Mouse (Mus musculus): ENCODE data around the gene Kcnh7.

Kcnh7 gene

DNA sequence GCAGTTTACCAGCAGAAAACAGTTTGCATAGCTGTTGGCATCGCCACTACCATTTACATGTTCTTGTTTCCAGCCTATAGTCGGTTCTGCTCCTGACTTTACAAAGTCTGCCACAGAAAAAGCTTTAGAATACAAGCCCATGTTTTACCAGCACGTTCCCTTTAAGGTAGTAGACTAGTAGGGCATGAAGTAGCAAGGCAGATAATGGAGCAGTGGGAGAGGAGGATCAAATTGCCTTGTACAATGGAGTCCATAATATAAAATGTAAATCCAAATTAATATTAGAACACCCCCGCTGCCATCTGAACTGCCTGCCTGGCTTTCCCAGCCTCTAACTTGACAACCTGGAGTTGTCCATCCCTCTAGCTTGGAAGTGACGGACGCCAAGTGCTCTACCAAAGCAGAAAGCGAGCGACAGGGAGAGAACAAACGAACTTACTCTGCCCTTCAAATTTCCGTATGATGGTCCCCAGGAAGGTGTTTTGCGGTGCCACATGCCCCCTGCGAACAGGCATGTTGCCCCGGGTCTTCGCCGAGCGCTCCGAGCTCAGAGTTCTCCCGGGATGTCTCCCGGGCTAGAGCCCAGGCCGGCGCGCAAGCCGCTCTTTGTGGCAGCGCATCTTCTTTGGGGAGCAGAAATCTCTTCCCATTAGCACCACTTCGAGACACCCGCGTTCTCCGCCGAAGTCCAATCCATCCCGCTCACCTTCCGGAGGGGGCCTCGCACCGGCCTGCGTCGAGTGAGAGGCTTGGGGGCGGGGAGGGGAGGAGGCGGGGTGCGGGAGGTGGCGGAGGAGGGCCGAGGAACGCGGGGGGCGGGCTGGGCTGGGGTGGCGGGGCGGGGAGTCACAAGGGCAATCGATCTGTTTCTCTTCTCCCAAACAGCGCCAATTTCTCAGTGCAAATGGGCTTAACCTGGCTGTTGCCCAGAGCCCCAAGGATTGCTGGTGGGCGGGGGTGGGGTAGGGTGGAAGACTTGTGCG is at the start of gene Kcnh7:
Kcnh7 (minus strand) TSS at position 725 of the 983 bp plus-strand sequence.
- no peak for DNase-seq (ENCODE audit: low read depth in 2 of 2, low spot score in 2 of 2)

DNA sequence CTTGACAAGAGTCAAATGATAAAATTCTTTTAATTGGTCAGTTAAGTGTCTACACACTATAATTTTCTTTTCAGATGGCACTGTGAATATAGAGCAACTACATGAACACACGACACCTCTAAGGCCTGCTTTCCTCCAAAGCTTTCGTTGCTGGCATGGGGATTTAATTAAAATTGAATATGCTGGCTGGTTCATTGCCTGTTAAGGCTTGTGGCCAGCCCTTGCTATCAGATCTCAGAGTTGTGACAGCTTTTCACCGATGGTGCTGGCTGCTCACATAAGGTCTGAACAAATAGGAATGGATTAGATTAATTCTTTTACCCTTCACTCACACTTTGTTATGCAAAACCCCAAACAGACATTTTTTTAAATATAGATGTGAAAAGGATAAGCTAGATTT is 23.3 kb upstream of the Kcnh7 start:
- DNase-seq (ENCODE audit: low read depth in 2 of 2, low spot score in 2 of 2) = no peak

DNA sequence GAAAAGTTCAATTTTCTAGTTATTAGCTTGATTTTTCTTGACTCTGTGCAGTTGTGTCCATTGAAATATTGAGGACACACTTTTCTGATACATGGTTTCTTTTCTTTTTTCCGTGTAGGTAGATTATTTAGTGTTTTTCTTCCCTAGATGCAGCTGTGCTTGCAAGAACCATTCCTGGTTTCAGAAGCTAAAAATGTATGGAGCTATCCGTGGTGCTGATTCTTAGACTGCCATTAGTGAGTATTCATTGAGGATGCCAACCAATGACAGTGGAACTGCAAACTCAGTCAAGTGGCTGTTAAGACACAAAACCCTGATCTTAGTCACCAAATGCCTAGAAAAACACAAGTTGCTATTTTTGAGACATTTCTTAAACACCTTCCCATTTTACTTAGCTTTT is 1.9 kb upstream of the Kcnh7 start:
- DNase-seq (ENCODE audit: low read depth in 2 of 2, low spot score in 2 of 2) = no peak

DNA sequence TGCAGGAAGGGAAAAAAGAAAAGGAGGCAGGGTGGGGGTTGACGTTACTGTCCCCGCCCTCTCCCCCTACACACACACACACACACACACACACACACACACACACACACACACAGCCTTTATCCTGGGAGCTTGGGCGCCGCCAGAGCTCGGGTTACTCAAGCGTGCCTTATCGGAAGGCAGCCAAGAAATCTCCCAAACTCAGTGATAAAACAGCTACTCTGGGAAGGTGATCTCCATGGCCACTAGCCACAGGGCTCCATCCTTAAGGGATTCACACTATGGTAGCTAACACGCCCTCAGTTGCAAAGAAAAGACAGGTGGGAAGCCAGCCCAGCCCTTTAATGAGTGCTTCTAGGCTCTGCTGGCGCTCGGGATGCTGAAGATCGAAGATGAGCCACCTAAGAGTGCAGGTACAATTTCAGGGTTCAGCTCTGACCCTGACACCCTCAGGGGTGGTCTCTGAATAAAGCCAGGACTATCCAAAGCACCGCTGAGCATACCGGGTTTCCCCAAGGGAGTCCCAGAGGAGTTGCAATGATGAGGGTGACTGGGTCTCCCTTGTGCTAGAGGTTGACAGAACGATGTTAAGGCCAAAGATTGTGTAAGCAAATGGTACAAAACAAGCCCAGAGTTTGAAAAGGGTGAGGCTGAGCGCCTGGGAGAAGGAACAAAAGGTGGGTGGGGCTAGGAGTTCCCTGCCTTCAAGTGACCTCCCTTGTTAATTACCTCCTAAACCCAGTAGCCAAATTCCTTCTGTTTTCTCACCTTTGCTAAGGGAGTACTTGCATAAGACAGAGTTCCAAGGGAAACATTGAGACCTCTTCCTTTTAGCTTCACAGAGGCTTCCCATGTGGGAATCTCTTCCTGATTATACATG is 704 bp upstream of the Kcnh7 start:
- DNase-seq (ENCODE audit: low read depth in 2 of 2, low spot score in 2 of 2) = no peak

DNA sequence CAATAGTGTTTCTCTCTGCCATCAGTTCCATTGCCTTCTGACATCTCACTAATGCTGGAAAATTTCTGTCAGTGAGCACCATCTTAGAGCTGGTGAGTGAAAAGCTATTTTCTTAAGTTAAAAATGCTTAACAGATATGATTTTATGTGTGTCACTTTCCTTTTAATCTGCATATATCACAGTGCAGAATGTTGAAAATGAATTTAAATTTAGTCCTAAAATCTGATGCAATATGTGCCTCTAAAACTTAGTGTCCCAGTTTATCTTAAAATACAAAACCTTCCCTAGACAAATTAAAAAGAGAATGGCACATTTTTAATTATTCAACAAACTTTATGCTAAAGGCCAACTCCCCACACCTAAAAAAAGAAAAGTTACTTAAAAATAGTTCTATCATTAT is 30.4 kb downstream of the Kcnh7 start:
- DNase-seq (ENCODE audit: low read depth in 2 of 2, low spot score in 2 of 2) = no peak

DNA sequence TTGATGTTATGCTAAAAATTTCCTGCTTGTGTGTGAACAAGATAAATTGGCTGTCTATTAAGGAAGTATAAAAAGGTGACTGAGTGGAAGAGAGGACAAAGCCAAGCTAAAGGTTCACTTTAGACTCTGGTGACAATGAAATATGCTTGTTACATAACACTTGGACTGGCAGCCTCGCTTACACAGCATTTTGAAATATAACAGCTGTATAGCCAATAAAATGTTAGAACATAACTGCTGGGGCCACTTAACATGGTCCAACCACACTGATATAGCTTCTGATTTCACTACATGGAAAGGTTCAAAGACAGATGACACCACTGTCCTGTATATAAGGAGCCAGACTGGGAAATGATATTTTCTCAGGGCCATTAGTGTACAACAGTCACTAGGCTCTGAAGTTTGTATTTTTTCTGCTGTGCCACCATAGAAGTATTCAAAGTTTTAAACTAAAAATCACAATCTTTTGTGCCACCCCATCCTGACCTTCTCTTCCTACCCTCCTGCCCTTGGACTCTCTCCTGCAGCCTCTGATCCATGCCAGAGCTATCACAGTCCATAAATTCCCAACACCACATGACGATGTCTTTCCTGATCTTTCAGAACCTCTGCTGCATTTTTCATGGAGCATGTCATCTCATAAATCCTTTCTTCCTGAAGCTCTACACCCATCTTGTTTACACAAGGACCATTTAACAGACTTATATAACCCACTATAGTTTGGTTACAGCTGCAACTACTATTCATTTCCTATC is 56.1 kb downstream of the Kcnh7 start:
- DNase-seq (ENCODE audit: low read depth in 2 of 2, low spot score in 2 of 2) = no peak

DNA sequence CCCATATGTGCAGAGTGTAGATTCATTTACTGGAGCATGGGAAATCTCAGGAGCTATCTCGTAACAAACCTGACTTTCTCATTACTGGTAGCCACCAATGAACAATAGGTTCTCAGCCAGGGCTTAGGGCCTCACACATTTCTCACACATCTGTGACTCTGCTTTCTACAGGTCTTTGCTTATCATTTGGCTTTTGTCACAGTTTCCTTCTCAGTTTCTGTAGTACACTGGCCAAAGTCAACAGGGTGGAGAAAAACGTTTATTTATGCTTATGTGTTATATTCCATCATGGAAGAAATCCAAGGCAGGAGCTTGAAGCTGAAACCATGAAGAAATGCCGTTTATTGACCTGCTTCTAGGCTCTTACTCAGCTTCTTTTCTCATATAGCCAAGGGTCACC is 63.8 kb downstream of the Kcnh7 start:
- no peak for DNase-seq (ENCODE audit: low read depth in 2 of 2, low spot score in 2 of 2)

DNA sequence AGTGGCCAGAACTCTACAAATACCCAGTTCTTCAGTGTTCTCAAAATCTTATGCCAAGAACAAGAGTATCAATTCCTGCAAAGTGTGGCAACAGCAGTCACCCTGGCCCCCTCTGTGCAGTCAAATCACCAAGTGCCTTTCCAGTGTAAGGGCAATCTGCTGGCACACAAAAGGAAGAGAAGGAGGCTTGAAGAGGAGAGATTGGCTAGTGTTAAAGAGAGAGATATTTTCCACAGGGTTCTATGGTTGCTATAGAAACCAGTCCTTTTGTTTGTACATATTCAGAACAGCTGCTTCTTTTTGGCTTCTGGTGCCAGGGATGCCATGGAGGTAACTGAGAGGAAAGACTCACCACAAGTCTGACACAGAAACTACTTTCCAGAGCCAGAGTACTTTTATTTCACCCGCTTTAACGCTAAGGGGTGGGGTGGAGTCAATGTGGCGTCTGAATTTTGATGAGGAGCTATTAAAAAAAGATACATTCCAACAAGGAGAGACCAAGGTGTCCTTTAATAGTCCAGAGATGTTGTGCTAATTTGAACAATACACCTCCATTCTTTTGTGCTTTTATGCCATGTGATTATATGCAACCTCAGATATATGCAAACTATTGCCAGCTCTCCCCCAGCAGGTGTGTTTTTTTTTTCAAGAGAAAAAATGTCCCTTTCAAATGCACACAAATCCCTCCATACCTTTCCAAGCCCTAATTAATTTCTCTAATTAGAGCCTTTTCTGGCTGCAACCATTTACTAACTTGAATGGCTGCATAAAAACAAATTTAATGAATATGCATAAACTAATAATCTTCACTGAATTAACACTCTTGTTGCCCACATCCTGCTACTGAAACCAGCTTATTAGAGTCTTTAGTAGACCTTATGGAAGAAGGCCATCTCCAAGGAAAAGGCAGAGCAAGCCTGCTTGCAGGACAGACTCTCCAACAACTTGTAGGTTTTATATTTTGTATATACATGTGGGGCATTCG is 66.6 kb downstream of the Kcnh7 start:
- DNase-seq (ENCODE audit: low read depth in 2 of 2, low spot score in 2 of 2) = no peak

DNA sequence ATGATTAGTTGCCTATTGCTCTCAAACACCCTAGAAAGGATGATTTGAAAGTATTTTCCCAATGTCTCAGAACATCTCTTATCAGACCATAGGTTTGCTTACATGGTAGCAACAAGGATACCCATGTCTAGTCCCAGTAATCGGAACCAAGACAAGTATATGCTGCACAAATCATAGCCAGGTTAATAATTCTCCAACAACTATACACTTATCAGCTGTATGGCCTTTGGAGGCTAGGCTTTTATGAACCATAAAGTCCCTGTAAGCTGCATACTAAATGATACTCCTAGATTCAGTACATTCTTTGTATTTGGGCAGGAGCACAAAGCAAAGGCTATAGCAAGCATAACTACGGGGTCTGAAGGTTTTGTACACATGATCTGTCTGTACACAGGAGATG is 78.1 kb downstream of the Kcnh7 start:
- DNase-seq (ENCODE audit: low read depth in 2 of 2, low spot score in 2 of 2) = no peak

DNA sequence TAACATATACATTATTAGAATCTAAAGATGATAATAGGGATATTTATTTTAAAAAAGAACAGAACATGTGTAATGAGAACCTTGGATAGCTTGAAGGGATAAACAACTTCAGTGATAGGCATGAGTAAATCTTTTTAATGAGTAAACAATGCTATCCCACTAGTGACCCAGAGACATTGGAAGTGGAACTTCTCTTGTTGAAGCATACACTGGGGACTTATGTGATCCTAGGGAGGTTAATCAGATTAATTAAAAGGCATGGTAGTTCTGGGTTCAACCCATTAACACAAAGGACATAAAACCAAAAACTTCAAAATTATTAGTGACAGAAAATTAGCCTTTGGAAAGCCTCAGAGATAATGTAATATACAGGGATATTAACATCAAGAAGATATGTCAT is 84.4 kb downstream of the Kcnh7 start:
- DNase-seq (ENCODE audit: low read depth in 2 of 2, low spot score in 2 of 2) = no peak

DNA sequence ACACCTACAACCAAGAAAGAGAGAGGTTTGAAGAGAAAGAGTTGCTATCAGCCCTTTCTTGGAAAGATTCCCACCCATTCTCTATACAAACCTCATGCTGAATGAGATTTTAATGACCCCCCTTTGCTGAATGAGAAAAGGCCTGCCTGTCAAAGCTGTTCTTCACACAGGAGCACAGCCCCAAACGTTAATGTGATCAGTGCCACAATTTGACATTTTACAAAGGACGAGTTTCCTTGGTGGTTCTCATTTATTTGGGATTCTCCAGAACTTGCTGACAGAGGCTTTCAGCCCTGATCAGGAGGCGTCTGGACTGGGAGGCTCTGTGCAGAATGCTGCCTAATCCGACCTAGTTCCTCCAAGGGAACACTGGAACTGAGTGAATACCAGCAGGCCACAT is 92.3 kb downstream of the Kcnh7 start:
- no peak for DNase-seq (ENCODE audit: low read depth in 2 of 2, low spot score in 2 of 2)

DNA sequence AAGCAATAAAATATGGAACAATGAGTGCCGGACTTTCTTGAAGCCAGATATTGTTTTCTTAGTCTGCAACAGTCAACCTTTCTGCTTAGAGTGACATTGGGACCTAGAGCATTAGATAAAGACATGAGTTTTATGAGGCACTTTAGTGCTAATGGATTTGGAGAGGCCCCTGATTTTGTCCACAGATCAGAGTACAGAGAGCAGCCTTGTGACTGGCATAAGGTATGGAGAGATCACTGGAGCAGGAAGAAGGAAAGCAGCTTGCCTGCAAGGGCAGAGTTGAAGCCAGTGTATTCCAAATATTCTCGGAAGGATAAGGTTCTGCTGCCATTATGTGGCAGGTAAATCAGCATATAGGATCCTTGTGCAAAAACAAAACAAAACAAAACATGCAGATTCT is 93.6 kb downstream of the Kcnh7 start:
- DNase-seq (ENCODE audit: low read depth in 2 of 2, low spot score in 2 of 2) = no peak

DNA sequence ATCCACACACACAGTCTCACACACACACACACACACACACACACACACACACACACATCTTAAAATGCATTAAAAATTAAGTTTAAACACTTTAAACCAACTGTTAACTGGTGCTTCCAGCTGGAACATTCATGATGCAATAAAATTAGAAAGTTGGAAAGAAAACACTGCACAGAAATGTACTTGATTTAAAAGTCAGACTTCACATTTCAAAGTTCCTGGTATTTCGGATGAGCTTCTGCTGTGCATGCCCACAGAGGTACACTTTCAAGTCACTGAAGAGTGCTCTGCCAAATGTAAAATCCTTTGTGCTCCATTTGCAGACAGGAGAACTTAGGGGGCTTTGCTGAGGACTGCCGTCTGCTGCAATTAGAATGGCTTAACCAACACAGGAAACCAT is 125.7 kb downstream of the Kcnh7 start:
- DNase-seq (ENCODE audit: low read depth in 2 of 2, low spot score in 2 of 2) = no peak

DNA sequence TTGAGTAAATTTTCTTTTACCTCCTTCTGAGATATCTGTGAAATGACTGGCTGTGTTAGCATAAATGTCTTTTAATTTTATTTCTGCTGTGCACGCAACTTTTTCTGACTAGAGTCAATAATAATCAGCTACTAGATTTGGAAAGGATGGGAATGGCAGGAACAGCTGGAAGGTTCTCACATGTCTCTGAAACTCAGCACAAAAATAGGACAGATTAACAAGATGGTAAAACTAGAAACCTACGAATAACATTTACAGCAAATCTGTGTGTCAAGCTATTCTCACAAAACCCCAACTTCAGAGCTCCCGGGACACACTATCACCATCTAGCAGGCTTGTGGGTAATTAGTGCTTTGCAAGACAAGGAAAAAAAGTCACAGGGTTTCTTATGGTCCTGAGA is 134.2 kb downstream of the Kcnh7 start:
- DNase-seq (ENCODE audit: low read depth in 2 of 2, low spot score in 2 of 2) = no peak

DNA sequence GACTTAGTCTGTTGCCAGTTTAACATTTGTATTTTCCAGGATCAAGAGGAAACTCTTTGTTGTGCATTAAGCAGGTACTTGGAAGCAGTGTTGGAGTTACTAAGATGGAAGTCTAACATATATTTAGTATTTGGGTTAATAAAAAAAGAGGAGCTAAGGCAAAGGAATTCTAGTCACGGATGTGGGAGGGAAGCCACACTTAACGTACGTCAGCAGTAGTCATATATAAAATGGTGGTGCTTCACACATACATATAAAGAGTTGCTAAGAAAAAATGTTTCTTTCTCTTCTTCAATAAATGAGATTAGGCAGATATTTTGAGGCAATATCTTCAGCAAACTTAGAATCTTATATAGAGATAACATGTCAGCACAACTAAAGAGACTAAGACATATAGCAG is 144.4 kb downstream of the Kcnh7 start:
- no peak for DNase-seq (ENCODE audit: low read depth in 2 of 2, low spot score in 2 of 2)

DNA sequence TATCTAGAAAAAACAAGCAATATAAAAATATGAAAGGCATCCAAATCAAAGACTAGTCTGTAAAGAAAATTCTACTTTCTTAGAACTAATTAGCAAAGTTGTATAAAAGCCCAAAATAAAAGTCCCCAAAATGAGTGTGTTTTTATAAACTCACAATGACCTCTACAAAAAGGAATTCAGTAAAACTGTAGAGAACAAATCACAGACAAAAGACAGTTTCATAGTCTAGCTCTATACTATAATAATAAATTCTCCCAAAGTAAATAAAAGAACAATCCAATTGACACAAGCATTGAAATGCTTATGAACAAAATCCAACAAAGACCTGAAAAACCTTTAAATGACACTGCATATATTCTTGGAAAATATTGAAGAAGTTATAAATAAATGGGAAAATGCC is 169.2 kb downstream of the Kcnh7 start:
- DNase-seq (ENCODE audit: low read depth in 2 of 2, low spot score in 2 of 2) = no peak

DNA sequence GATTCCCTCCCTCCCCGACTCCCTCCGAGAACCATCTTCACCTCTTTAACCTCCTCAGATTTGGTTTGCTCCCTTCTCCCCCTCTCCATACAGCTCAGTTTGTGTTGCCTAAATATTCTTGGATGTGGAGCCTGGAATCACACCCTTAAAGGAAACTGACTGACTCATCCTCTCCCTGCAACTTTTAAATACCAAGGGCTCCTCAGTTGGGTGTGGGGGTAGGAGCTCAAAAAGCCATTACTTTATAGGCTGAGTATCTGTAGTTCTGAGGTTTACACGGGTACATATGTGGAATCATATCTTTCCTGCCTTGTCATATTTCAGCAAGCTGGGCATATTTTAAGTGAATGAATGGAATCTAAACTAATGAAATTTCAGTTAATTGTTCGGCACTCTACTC is 174.9 kb downstream of the Kcnh7 start:
- DNase-seq (ENCODE audit: low read depth in 2 of 2, low spot score in 2 of 2) = no peak

DNA sequence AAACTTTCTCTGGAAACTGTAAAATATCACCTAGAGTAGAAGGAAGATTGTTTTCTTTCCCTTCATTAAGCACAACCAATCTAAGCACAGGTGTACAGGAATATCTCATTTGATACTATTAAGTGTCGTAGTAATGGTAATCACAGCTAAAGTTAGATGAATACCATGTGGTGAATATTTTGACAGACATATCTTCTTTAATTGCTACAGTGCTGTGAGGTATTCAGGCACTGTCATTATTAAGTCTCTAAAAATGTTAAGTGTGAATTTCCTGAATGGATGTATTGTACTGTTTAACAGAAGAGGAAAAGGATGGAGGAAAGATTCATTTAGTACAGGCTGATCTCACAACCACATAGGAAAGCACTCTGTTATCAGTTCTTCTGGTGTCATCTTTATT is 181.3 kb downstream of the Kcnh7 start:
- no peak for DNase-seq (ENCODE audit: low read depth in 2 of 2, low spot score in 2 of 2)

DNA sequence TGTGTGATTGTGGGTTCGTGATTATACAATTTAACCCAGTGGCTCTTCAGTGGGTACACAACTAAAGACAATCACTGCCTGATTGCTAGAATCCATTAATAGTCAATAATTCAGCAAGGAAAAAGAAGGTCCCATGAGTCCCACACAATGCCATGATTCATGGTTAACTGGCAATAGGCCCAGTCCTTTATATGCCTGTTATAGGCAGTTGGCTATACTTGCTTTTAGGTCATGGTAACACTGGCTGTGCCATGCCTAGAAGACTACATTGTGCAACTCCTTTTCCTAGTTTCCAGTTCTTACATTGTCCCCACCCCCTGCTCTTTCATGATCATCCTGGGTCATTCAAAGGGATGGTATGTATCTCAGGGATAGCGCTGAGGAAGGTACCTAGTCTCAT is 186.4 kb downstream of the Kcnh7 start:
- no peak for DNase-seq (ENCODE audit: low read depth in 2 of 2, low spot score in 2 of 2)

DNA sequence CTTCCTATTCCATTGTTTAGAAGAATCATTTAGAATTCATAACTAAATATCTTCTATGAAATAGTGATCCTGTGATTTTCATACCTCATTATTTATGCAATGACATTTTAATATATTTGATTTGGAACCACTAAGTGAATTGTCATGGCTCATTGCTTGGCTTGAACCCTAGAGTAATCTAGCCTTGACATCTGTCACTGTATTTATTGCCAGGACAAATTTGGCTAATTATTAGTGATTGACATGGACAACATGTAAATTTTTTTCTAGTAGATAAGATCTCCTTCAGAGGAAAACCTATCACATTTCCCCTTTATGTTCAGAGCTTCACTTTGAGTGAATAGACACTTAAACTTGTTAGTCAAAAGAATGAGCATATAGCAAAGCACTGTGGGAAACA is 195.5 kb downstream of the Kcnh7 start:
- DNase-seq (ENCODE audit: low read depth in 2 of 2, low spot score in 2 of 2) = no peak

Measured in CD8-positive naive resting alpha-beta T cell, adult 2 months (primary cell).